Mouse (Mus musculus) CH12.LX (cell line): Measurements from ENCODE around the gene Kdm4b.

Source experiments
- EP300 ChIP-seq: IDR thresholded peaks from 2 replicates; pipeline ENCODE4 v1.6.1; 2011; ENCODE audit warnings: low read length, improper control_type of control experiment
- MAZ ChIP-seq: IDR thresholded peaks from 2 replicates; pipeline ENCODE4 v1.6.1; 2012; ENCODE audit warnings: low read depth, mild to moderate bottlenecking, inconsistent platforms, low read length, improper control_type of control experiment, moderate library complexity

DNA sequence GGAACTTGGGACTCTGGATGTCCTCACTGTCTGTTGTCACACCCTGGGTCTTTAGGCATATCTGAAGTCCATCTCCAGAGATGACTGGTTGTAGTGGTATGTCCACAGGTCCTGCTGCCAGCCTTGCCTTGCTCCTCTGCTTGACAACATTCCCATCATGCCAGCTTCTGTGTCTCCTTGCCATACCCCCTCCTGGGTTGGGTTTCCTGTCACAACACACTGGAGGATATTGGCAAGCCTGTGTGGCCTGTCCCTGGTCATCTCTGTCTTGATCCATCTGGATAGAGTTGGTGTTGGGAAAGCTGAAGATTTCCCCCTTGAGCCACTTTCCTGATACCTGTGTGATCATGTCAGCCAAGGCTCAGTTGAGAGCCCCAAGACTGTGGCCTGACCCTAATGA lies 14.9 kb downstream of the Kdm4b start:
- TF ChIP-seq EP300 = no peak
- TF ChIP-seq MAZ = no peak
